Mouse (Mus musculus): ENCODE measurements around the gene Spata46. TPM values are rescaled to one million over a fixed set of nuclear protein-coding genes. Genes with fewer than 3 reads are reported as not detected.

The Spata46 gene
- not detected for polyA plus RNA-seq (2017; shearing (Covaris generic))

GRCm38 (mm10) chr1:170308503-170308902 is at the start of gene Spata46:
Gene Spata46, plus strand, starts transcription at chr1:170308803.

DNA sequence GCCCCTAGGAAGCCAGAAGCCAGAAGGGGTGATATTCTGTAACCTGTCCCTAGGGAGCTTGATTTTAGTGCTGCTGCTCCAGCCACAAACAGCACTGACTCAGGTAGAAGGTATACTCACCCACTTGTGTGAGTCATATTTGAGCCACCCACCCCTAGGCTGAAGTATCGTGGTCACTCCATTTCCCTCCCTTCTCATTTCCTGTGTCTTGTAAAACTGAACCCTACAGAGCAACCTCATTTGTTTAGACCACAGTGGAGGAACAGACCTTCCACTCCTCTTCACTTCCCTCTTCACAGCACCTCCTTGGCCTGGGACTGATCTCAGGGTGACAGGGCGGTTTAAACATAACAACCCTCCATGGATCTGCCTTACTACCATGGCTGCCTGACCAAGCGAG is 31.6 kb upstream of the Spata46 start, which contains the start of gene Sh2d1b1:
Sh2d1b1 (plus strand) TSS at position 305 of the 400 bp plus-strand sequence.

DNA sequence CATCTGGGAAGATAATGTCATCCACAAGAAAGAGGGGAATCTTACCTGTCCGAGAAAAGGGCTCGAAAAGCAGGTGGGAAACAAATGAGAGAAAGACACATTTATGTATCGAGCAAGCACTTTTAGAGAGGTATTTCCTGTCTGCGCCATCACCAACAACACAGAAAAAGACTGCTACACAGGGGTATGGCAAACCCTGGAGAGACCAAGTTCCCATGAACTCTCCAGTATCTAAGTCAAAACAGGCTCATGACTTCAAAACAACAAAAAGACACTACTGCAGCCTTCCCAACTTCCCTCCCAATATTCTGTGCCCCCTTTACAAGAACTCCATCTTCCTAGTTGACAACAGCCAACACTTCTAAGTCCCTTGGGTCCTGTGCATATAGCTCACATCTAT is 2.4 kb upstream of the Spata46 start, which contains the start of gene Gm7694:
Gm7694 (minus strand) TSS at position 101 of the 400 bp plus-strand sequence.

Other genes starting within 250 kb of the Spata46 start
- under 1 TPM in 1 of 2 experiments, not detected in 1; 0.25 TPM for gene Ddr2, start 198.0 kb upstream of the Spata46 start, polyA plus RNA-seq (2017; shearing (Covaris generic))
- 10 to 100 TPM; 36.9 to 42.5 TPM for gene Uap1, start 133.8 kb upstream of the Spata46 start, polyA plus RNA-seq (2017; shearing (Covaris generic))
- 10 to 100 TPM; 14.1 to 34.0 TPM for gene Uhmk1, start 93.4 kb upstream of the Spata46 start, polyA plus RNA-seq (2017; shearing (Covaris generic))
- gene Sh2d1b2, start 76.1 kb upstream of the Spata46 start, polyA plus RNA-seq (2017; shearing (Covaris generic)), result under 1 TPM in 1 of 2 experiments, not detected in 1; 0.34 TPM
- under 1 TPM in 1 of 2 experiments, not detected in 1; 0.37 TPM for gene Sh2d1b1, start 31.5 kb upstream of the Spata46 start, polyA plus RNA-seq (2017; shearing (Covaris generic))
- under 1 TPM in 1 of 2 experiments, not detected in 1; 0.19 TPM for gene Gm7694, start 2.5 kb upstream of the Spata46 start, polyA plus RNA-seq (2017; shearing (Covaris generic))